Mouse (Mus musculus) adrenal gland, postnatal 10 days (tissue): Measurements from ENCODE around the gene Mbd6. TPM values are rescaled to one million over a fixed set of nuclear protein-coding genes. Genes with fewer than 3 reads are reported as not detected.
"Not testable (repeated sequence)": the region's sequence is repeated elsewhere in the genome, so short reads cannot be mapped to it uniquely, and the experiment has no call there.

ENCODE experiments used
- DNase-seq: peaks from one replicate; pipeline ENCODE4 v3.0.0; 2021; ENCODE audit warnings: mixed read lengths
- long read RNA-seq, 2 experiments: library from polyadenylated mRNA; stranded (forward); transcript quantifications; one replicate each; pipeline ENCODE4 v2.0.0; 2021
- total RNA-seq, 2 experiments: library from RNA; stranded (reverse); gene quantifications; 2 replicates each; pipeline ENCODE4 v1.2.3; 2021

Gene Mbd6
- total RNA-seq = 10 to 100 TPM; 42.9 to 66.4 TPM
- long read RNA-seq, experiment 1, partial matches to known transcripts = 9 of 20 reads
- long read RNA-seq, experiment 1, other reads (novel, unspliced or antisense) = 11 of 20 reads
- long read RNA-seq, experiment 2, partial matches to known transcripts = 11 of 15 reads
- long read RNA-seq, experiment 2, other reads (novel, unspliced or antisense) = 4 of 15 reads

GRCm38 (mm10) chr10:127288800-127289572 is at the start of gene Mbd6:
Gene Mbd6 (minus strand): TSS chr10:127289018.
- DNase-seq = peak; percentile 93

GRCm38 (mm10) chr10:127337536-127338099 is 48.8 kb upstream of the Mbd6 start:
- no peak for DNase-seq

- DNase-seq = no peak
Measured at GRCm38 (mm10) chr10:127336952-127337351, 48.1 kb upstream of the Mbd6 start.

GRCm38 (mm10) chr10:127335271-127335670 is 46.5 kb upstream of the Mbd6 start:
- no peak for DNase-seq

GRCm38 (mm10) chr10:127333152-127333551 is 44.3 kb upstream of the Mbd6 start:
- DNase-seq = no peak

GRCm38 (mm10) chr10:127332211-127332874 is 43.5 kb upstream of the Mbd6 start:
- no peak for DNase-seq

GRCm38 (mm10) chr10:127330212-127330611 is 41.4 kb upstream of the Mbd6 start:
- no peak for DNase-seq

GRCm38 (mm10) chr10:127327461-127328145 is 38.8 kb upstream of the Mbd6 start:
- DNase-seq = no peak

GRCm38 (mm10) chr10:127326828-127327227 is 38.0 kb upstream of the Mbd6 start:
- DNase-seq = peak; percentile 39

GRCm38 (mm10) chr10:127326017-127326801 is 37.4 kb upstream of the Mbd6 start:
- peak; percentile 49 for DNase-seq

GRCm38 (mm10) chr10:127325454-127326016 is 36.7 kb upstream of the Mbd6 start:
- no peak for DNase-seq

GRCm38 (mm10) chr10:127324495-127324894 is 35.7 kb upstream of the Mbd6 start:
- DNase-seq = peak; percentile 38

GRCm38 (mm10) chr10:127323131-127323855 is 34.5 kb upstream of the Mbd6 start:
- no peak for DNase-seq

- no peak for DNase-seq
Measured at GRCm38 (mm10) chr10:127322669-127323068, 33.9 kb upstream of the Mbd6 start.

GRCm38 (mm10) chr10:127322178-127322577 is 33.4 kb upstream of the Mbd6 start:
- DNase-seq = no peak

- no peak for DNase-seq
Measured at GRCm38 (mm10) chr10:127321621-127322020, 32.8 kb upstream of the Mbd6 start, which contains the start of gene Arhgap9. Gene Arhgap9 (plus strand): TSS chr10:127321964.

- DNase-seq = no peak
Measured at GRCm38 (mm10) chr10:127319969-127320368, 31.2 kb upstream of the Mbd6 start.

GRCm38 (mm10) chr10:127318009-127318408 is 29.2 kb upstream of the Mbd6 start:
- DNase-seq = no peak

GRCm38 (mm10) chr10:127317277-127317676 is 28.5 kb upstream of the Mbd6 start:
- no peak for DNase-seq

- DNase-seq = not testable (repeated sequence)
Measured at GRCm38 (mm10) chr10:127314950-127315349, 26.1 kb upstream of the Mbd6 start.
